Mouse (Mus musculus) cerebellum, adult 2 months (tissue): ENCODE data around the gene Dusp15. TPM values are rescaled to one million over a fixed set of nuclear protein-coding genes. Genes with fewer than 3 reads are reported as not detected.

Experiments used
- DNase-seq, 2 experiments: peaks; one replicate each; pipeline ENCODE4 v3.0.0; 2021
- H3K27ac ChIP-seq: fragments of 200-500 bp; 2 replicates; pipeline ENCODE4 v1.5.1; 2012; ENCODE audit warnings: low read length, control low read depth, inconsistent platforms; ENCODE audit not compliant: insufficient read depth
- H3K27me3 ChIP-seq: fragments of 200-500 bp; 2 replicates; pipeline ENCODE4 v1.6.1; 2012; ENCODE audit warnings: inconsistent platforms, mild to moderate bottlenecking, low read length, moderate library complexity; ENCODE audit not compliant: control insufficient read depth, insufficient read depth
- H3K4me1 ChIP-seq: fragments of 200-500 bp; 2 replicates; pipeline ENCODE4 v1.6.1; 2011; ENCODE audit warnings: low read length; ENCODE audit not compliant: control insufficient read depth, insufficient read depth
- H3K4me3 ChIP-seq: fragments of 200-500 bp; replicated peaks from 2 replicates; pipeline ENCODE3; 2011; ENCODE audit warnings: mild to moderate bottlenecking, low read depth, low read length, control low read depth; ENCODE audit not compliant: insufficient read depth
- CTCF ChIP-seq: fragments of 200-500 bp; IDR thresholded peaks from 2 replicates; pipeline ENCODE4 v1.5.1; 2011; ENCODE audit warnings: low read depth, mild to moderate bottlenecking, control low read depth, low read length, moderate library complexity, borderline replicate concordance; ENCODE audit not compliant: insufficient read depth
- POLR2A ChIP-seq: fragments of 200-500 bp; IDR thresholded peaks from 2 replicates; pipeline ENCODE4 v1.6.1; 2011; ENCODE audit warnings: low read length, control low read depth, borderline replicate concordance; ENCODE audit not compliant: insufficient read depth
- WGBS: fragments of 180-500 bp; shearing (Covaris S2); methylation state at CpG from one replicate; pipeline ENCODE4 v1.1.7; 2018; 5-methylcytosine and 5-hydroxymethylcytosine counted together
- polyA plus RNA-seq: library from polyadenylated mRNA; depleted of rRNA; stranded (reverse); fragments of >200 nt; gene quantifications from 2 replicates; pipeline ENCODE4 v1.2.3, GENCODE M21; 2012; rRNA removed

Dusp15 gene
- polyA plus RNA-seq, 1 experiment, result 73.1 TPM

DNA sequence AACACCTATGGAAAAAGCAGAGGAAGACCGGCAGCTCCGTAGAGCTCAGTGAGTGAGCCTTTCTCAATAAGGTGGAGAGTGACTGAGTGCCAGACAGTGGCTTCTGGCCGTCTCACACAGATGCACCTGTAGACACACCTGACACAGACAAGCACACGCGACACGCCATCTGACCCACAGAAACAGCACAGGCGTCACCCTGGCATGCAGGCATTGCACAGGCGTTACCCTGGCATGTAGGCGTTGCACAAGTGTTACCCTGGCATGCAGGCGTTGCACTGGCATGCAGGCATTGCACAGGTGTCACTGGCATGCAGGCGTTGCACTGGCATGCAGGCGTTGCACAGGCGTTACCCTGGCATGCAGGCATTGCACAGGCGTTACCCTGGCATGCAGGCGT lies 50.2 kb downstream of the Dusp15 start:
- Histone ChIP-seq H3K4me1 (peaks cover 8% of the 10 kb centered on the region), H3K4me3 (no peak overlapping the region), H3K27ac (no peak overlapping the region), H3K27me3 (no peaks in the 10 kb centered on the region)
- 91% methylated on average over 15 of the region's 15 CpGs for WGBS
- DNase-seq, result no peak
- TF ChIP-seq CTCF, result no peak
- TF ChIP-seq POLR2A, result no peak

DNA sequence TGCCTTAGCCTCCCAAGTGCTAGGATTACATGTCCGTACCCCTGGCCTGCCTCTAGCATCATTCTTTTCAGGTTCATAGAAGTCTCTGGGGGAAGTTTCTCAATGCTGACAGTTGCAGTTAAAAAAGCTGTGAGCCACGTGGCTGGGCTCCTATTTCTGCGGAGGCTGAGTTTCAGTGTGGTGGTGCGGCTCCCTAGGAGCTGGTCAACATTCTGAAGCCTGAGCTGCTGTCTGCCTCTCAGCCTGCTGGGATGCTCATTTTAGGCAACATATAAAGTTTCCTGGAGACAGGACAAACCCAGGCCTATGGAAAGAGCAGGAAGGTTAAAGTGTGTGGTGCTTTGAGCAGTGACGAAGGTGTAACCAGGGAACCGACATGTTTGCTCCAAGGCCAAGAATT lies 52.5 kb downstream of the Dusp15 start:
- no peak for DNase-seq
- WGBS, result 84% methylated on average over 6 of the region's 6 CpGs

DNA sequence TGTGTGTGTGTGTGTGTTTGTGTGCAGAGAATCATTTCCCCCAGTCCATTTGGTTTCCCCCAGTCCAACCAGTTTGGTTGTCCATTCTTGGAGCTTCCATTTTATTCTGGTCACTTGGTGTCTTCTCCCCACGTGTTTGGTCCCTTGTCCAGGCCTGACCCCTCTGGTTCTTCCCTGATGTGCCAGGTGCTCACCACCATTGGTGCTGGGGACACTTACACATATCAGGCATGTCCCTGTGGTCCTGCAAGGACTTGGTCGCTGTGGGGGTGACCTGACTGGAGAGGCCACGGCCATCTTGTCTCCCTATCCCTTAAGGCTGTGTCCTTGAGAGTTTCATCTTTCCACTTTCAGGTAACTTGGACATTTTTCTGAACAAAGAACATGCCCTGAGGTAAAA lies 54.6 kb downstream of the Dusp15 start:
- Histone ChIP-seq H3K4me3 (no peak overlapping the region), H3K27me3 (no peaks in the 10 kb centered on the region), H3K4me1 (no peaks in the 10 kb centered on the region), H3K27ac (no peak overlapping the region)
- WGBS, result 79% methylated on average over 3 of the region's 3 CpGs
- TF ChIP-seq CTCF, result no peak
- TF ChIP-seq POLR2A, result no peak
- no peak for DNase-seq

More for the DNA sequence above, 52.5 kb downstream of the Dusp15 start:
- no peaks in the 10 kb centered on the region for H3K27me3 ChIP-seq
- no peak overlapping the region for H3K4me3 ChIP-seq
- TF ChIP-seq POLR2A (no peak), CTCF (no peak)
- no peaks in the 10 kb centered on the region for H3K4me1 ChIP-seq
- H3K27ac ChIP-seq, result no peak overlapping the region

DNA sequence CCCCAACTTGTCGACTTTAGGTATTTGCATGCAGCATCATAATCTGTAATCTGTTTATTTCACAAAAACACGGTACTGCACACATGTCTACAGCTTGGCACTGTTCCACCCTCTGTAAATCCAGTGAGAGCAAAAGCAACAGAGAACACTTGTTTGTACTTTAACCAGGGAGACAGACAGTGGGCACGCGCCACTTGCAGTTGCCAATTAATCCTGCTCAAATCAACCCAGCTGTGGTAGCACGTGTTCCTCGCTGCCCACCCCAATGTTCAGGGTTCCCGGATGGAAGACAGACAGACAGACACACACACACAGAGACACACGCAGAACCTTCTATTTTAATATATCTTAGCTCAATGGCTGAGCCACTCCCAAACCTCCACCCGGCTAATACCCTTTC lies 55.7 kb downstream of the Dusp15 start:
- no peak overlapping the region for H3K4me3 ChIP-seq
- no peak overlapping the region for H3K27ac ChIP-seq
- TF ChIP-seq CTCF (no peak), POLR2A (no peak)
- no peak for DNase-seq
- WGBS, result 72% methylated on average over 9 of the region's 9 CpGs
- H3K4me1 ChIP-seq, result no peaks in the 10 kb centered on the region
- no peaks in the 10 kb centered on the region for H3K27me3 ChIP-seq

Other genes starting within 250 kb of the Dusp15 start
- 63.8 and 68.7 TPM in 2 replicates for gene Id1, start 215.4 kb downstream of the Dusp15 start, polyA plus RNA-seq
- 9.2 and 9.7 TPM in 2 replicates for gene Cox4i2, start 197.5 kb downstream of the Dusp15 start, polyA plus RNA-seq
- 141 and 142 TPM in 2 replicates for gene Bcl2l1, start 120.0 kb downstream of the Dusp15 start, polyA plus RNA-seq
- 1.2 TPM in 2 replicates for gene Tpx2, start 103.7 kb downstream of the Dusp15 start, polyA plus RNA-seq
- gene Mylk2, start 40.3 kb downstream of the Dusp15 start, polyA plus RNA-seq, result not detected in 2 replicates
- gene Foxs1, start 18.5 kb downstream of the Dusp15 start, polyA plus RNA-seq, result 1.2 and 1.9 TPM in 2 replicates
- gene Ttll9, start 10.8 kb upstream of the Dusp15 start, polyA plus RNA-seq, result 4.6 and 4.8 TPM in 2 replicates
- gene Pdrg1, start 63.7 kb upstream of the Dusp15 start, polyA plus RNA-seq, result 131 and 133 TPM in 2 replicates
- 9.5 and 11.6 TPM in 2 replicates for gene Xkr7, start 80.2 kb upstream of the Dusp15 start, polyA plus RNA-seq
- gene Ccm2l, start 114.3 kb upstream of the Dusp15 start, polyA plus RNA-seq, result 9.0 and 11.4 TPM in 2 replicates
- 1.2 and 1.4 TPM in 2 replicates for gene Hck, start 156.8 kb upstream of the Dusp15 start, polyA plus RNA-seq
- 78.6 and 82.5 TPM in 2 replicates for gene Tm9sf4, start 209.6 kb upstream of the Dusp15 start, polyA plus RNA-seq